Mouse (Mus musculus) hindbrain, postnatal 0 days (tissue): ENCODE measurements around the gene Spint1. TPM values are rescaled to one million over a fixed set of nuclear protein-coding genes. Genes with fewer than 3 reads are reported as not detected.
A peak's percentile ranks its signal among the peaks of the same experiment; 100 is the strongest.

Experiments
- ATAC-seq: fragments of 200-750 bp; cut with Nextera tagmentation; 2 replicates; pipeline ENCODE4 v1.8.0; 2017; ENCODE audit warnings: mild to moderate bottlenecking, moderate TSS enrichment, moderate library complexity
- DNase-seq: peaks from one replicate; pipeline ENCODE4 v3.0.0-alpha.2; 2015; ENCODE audit warnings: low spot score
- H3K27ac ChIP-seq: fragments of 300-500 bp; sonication (generic); 2 replicates; pipeline ENCODE4 v1.5.1; 2014; ENCODE audit warnings: mild to moderate bottlenecking
- H3K27me3 ChIP-seq: fragments of 300-500 bp; sonication (generic); 2 replicates; pipeline ENCODE4 v1.6.1; 2014; ENCODE audit warnings: low read length, mixed read lengths; ENCODE audit not compliant: insufficient read depth
- H3K36me3 ChIP-seq: fragments of 300-500 bp; sonication (generic); 2 replicates; pipeline ENCODE4 v1.6.1; 2014; ENCODE audit warnings: low read length, mixed read lengths; ENCODE audit not compliant: insufficient read depth
- H3K4me1 ChIP-seq: fragments of 300-500 bp; sonication (generic); 2 replicates; pipeline ENCODE4 v1.6.1; 2014; ENCODE audit warnings: antibody characterized with exemption, low read length, mixed read lengths; ENCODE audit not compliant: insufficient read depth
- H3K4me2 ChIP-seq: fragments of 300-500 bp; sonication (generic); 2 replicates; pipeline ENCODE4 v1.6.1; 2014; ENCODE audit warnings: low read depth, mild to moderate bottlenecking, low read length, moderate library complexity, mixed read lengths
- H3K4me3 ChIP-seq: fragments of 300-500 bp; sonication (generic); 2 replicates; pipeline ENCODE4 v1.5.1; 2014; ENCODE audit warnings: low read length
- H3K9ac ChIP-seq: fragments of 300-500 bp; sonication (generic); replicated peaks from 2 replicates; pipeline ENCODE4 v1.6.1; 2014; ENCODE audit warnings: mild to moderate bottlenecking, low read length, moderate library complexity, mixed read lengths
- H3K9me3 ChIP-seq: fragments of 300-500 bp; sonication (generic); 2 replicates; pipeline ENCODE4 v1.6.1; 2016; ENCODE audit warnings: low read length, mixed read lengths
- CTCF ChIP-seq: IDR thresholded peaks from 2 replicates; pipeline ENCODE4 v1.5.1; 2016; ENCODE audit warnings: antibody characterized with exemption, control low read depth, low read depth
- WGBS: fragments of 180-500 bp; shearing (Covaris S2); extraction: QIAGEN DNeasy Blood & Tissue Kit; methylation state at CpG from one replicate; pipeline ENCODE4 v1.1.7; 2014; 5-methylcytosine and 5-hydroxymethylcytosine counted together
- polyA plus RNA-seq: library from polyadenylated mRNA; unstranded; fragments of >200 nt; fragmentation: Nextera tagmentation; extraction: Ambion mirVana; gene quantifications from 2 replicates; pipeline ENCODE4 v1.2.1, GENCODE M21; 2015
- total RNA-seq: library from RNA; depleted of rRNA; stranded (reverse); fragments of >200 nt; gene quantifications from 2 replicates; pipeline ENCODE4 v1.2.3, GENCODE M21; 2014

The Spint1 gene
- total and polyA plus RNA-seq, 2 experiments from 2014 or later, result 1.1 to 3.0 TPM

DNA sequence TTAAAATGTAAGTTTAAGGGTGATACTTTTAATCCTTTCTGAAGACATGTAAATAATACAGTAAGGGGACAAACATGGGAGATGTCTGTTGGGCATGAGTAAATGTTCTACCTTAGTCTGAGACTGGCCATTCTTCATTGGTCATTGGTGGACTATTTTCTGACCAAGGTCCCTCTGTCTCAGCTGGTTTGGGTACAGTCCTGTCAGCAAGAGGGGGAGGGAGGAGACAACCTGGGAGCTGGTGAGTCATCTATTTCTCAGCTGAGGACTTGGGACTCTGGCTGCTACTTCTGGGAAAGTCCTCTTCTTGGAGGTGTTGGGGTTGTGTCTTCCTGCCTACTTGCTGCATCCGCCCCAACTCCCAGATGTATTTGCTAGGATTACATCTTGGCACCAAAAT lies 37.0 kb downstream of the Spint1 start:
- Histone ChIP-seq H3K9me3 (no peaks in the 10 kb centered on the region), H3K27ac (no peak overlapping the region), H3K9ac (no peak overlapping the region), H3K27me3 (no peaks in the 10 kb centered on the region), H3K36me3 (no peaks in the 10 kb centered on the region), H3K4me3 (no peak overlapping the region), H3K4me1 (0 out of 2 replicates have a peak, but pooled peaks cover 3% of the 10 kb centered on the region), H3K4me2 (no peak overlapping the region)
- no peak for TF ChIP-seq CTCF
- no peak for DNase-seq
- 87% methylated on average over 1 of the region's 1 CpGs for whole genome bisulfite sequencing
- no peak for ATAC-seq

DNA sequence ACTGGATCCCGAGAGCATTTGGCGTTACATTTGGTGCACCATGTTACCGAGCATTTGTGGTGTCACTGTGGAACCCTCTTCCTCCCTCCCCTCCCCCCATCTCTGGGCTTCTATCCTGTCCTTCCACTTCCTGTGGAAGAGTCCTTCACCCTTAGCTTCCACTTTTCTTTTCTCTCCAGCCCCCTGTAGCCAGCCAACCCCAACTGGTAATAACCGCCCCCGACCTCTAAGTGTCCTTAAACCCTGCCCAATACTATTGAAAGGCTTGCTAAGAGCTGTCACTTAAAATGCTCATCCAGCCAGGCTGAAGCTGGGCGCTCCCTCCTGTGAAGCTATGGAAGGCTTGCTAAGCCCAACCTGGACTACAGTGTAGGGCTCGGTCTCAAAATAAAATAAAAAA lies 39.8 kb downstream of the Spint1 start:
- no peak overlapping the region for H3K4me2 ChIP-seq
- H3K9me3 ChIP-seq, result no peaks in the 10 kb centered on the region
- H3K4me3 ChIP-seq, result no peak overlapping the region
- TF ChIP-seq CTCF, result no peak
- no peaks in the 10 kb centered on the region for H3K27me3 ChIP-seq
- WGBS, result 83% methylated on average over 7 of the region's 7 CpGs
- DNase-seq (no peak), ATAC-seq (no peak)
- no peak overlapping the region for H3K27ac ChIP-seq
- no peak overlapping the region for H3K9ac ChIP-seq
- H3K36me3 ChIP-seq, result no peaks in the 10 kb centered on the region
- H3K4me1 ChIP-seq, result no peaks in the 10 kb centered on the region

DNA sequence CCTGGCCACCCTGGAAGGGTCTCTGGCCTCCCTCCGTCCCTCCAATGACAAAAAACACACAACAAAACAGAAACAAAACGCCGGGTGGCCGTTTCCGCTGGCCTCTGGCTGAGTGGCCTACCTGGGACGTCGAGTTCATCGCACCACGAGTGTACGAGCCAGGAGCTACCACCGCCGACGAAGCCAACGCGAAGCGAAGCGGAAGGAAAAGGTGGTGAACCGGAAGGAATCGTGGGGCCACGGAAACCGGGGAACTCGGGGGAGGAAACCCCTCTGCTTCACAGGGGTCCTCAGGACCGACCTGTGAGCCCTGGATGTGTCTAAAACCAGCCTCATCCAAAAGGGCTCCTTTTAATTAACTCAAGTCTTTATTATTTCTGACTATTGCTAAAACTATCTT lies 40.6 kb downstream of the Spint1 start:
- Histone ChIP-seq H3K4me2 (no peak overlapping the region), H3K27ac (no peak overlapping the region), H3K4me1 (no peaks in the 10 kb centered on the region), H3K27me3 (no peaks in the 10 kb centered on the region), H3K9me3 (no peaks in the 10 kb centered on the region), H3K36me3 (no peaks in the 10 kb centered on the region), H3K9ac (no peak overlapping the region), H3K4me3 (no peak overlapping the region)
- DNase-seq (no peak), ATAC-seq (no peak)
- 86% methylated on average over 23 of the region's 23 CpGs for WGBS
- TF ChIP-seq CTCF, result no peak

DNA sequence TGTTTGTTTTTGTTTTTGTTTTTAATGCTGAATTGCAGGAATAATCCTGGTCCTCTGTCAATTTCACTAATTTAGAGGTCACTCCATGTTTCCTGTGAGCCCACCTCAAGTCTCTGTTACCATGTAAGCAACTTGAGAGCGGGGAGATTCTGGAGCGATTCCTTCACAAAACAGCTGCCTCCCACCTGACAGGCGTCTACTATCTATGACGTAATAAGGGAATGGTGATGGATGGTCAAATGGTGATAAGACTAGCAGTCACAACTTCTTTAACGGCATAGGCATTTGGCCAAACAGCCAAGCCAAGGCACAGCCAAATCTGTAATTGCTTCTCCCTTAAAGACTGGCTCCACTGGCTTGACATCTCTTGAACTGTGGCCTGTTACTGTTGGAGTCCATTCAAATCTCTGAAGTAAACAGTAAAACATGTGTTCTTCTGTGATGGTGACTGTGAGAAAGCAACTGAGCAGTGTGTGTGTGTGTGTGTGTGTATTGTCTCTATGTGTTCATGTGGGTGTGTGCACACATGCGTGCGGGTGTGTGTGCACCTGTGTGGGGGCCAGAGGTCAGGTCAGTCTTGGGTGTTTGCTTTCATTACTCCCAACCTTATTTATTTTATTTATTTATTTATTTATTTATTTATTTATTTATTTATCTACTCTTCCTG lies 44.9 kb downstream of the Spint1 start:
- Histone ChIP-seq H3K27me3 (no peaks in the 10 kb centered on the region), H3K9ac (no peak overlapping the region), H3K4me1 (no peaks in the 10 kb centered on the region), H3K36me3 (no peaks in the 10 kb centered on the region), H3K4me2 (no peak overlapping the region), H3K9me3 (no peaks in the 10 kb centered on the region), H3K27ac (no peak overlapping the region), H3K4me3 (no peak overlapping the region)
- no peak for TF ChIP-seq CTCF
- no peak for ATAC-seq
- DNase-seq, result no peak
- WGBS, result 86% methylated on average over 7 of the region's 7 CpGs

DNA sequence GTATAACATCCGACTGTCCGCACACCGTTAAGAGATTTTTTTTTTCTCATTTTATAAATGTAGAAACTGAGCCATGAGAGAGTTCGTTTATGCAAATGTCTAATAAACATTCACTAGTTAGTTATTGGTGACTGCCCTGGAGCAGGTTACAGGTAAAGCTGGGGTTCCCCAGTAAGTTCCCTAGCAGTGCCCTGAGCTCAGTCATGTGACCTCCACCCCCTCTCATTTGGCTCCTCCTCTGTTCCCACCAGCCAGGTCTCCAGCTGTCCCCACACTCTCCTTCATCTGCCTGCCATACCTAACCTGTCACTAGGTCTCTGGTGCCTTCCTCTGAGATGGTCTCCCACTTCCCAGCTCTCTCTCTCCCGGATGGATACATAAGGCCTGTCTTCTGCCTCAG lies 50.2 kb downstream of the Spint1 start:
- no peaks in the 10 kb centered on the region for H3K9me3 ChIP-seq
- no peak for TF ChIP-seq CTCF
- H3K27me3 ChIP-seq, result no peaks in the 10 kb centered on the region
- peaks cover 10% of the 10 kb centered on the region; the same call in 1 of the 2 replicates for H3K4me1 ChIP-seq
- WGBS, result 90% methylated on average over 5 of the region's 5 CpGs
- H3K4me2 ChIP-seq, result no peak overlapping the region
- no peak overlapping the region for H3K4me3 ChIP-seq
- H3K36me3 ChIP-seq, result peaks cover 4% of the 10 kb centered on the region; the same call in 1 of the 2 replicates
- DNase-seq, result no peak
- no peak overlapping the region for H3K9ac ChIP-seq
- ATAC-seq, result no peak
- no peak overlapping the region for H3K27ac ChIP-seq

DNA sequence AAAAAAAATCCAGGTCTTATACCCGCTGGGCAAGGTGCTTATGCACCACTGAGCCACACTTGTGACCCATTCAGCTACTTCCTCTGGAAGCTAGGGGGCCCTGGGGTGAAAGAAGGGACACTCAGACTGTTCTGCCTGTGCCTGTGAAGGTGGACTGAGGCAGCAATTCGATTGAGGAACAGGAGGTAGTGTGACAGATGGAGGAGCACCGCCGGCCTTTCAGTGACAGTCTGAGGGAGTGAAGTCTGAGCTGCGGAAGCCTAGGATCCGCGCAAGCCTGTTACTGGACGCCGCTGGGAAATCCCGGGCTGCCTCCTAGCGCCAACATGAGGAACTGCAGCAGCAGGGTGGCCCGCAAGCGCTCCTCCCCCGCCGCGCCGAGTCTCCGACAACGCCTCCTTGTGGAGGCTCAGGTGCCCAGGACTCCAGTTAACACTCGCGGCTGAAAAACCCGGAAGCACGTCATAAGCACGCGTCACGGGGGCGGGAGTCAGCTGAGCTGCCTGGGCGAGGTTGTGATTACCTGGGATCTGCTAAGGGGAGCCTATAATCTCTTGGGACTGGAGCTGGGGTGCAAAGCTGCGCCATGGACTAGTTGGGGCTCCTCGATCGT lies 51.2 kb downstream of the Spint1 start, which contains the start of gene Vps18:
Gene Vps18, plus strand, starts transcription at position 471 of the 613 bp plus-strand sequence.
- peak within 1 kb of the TSS; percentile 77 for H3K9ac ChIP-seq
- peaks cover 6% of the 10 kb centered on the region for H3K36me3 ChIP-seq
- peaks cover 10% of the 10 kb centered on the region; the same call in 1 of the 2 replicates for H3K4me1 ChIP-seq
- H3K4me3 ChIP-seq, result peak within 1 kb of the TSS; percentile 71
- peak; percentile 96 for ATAC-seq
- peak; percentile 99 for DNase-seq
- 1% methylated on average over 31 of the region's 31 CpGs for WGBS
- TF ChIP-seq CTCF, result peak; percentile 100
- peak within 1 kb of the TSS; percentile 57 for H3K27ac ChIP-seq
- H3K27me3 ChIP-seq, result no peaks in the 10 kb centered on the region
- H3K4me2 ChIP-seq, result peak within 1 kb of the TSS; percentile 88
- no peaks in the 10 kb centered on the region for H3K9me3 ChIP-seq

DNA sequence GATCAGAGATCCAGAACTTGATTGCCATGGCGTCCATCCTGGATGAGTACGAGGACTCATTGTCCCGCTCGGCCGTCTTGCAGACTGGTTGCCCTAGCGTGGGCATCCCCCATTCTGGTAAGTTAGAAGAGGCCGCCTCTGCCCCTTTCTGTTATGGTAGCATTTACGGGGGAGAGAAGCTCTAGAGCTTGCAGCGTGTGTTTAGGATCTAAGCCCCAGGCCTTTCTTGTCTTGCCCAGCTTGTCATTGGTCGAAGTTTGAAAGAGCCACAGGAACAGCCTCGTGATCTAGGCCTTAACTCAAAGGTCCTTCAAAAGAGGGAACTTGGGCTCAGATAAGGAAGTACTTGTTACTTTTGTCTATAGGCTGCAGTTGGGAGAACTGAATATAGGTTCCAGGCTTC lies 51.9 kb downstream of the Spint1 start:
- H3K4me3 ChIP-seq, result peak overlapping the region; percentile 71
- no peaks in the 10 kb centered on the region for H3K27me3 ChIP-seq
- peak overlapping the region; percentile 77 for H3K9ac ChIP-seq
- peak; percentile 11 for DNase-seq
- ATAC-seq, result peak; percentile 13; the same call in 1 of the 2 replicates
- H3K4me1 ChIP-seq, result peaks cover 10% of the 10 kb centered on the region; the same call in 1 of the 2 replicates
- H3K27ac ChIP-seq, result peak overlapping the region; percentile 57
- H3K9me3 ChIP-seq, result no peaks in the 10 kb centered on the region
- H3K36me3 ChIP-seq, result peaks cover 11% of the 10 kb centered on the region
- WGBS, result 3% methylated on average over 11 of the region's 11 CpGs
- H3K4me2 ChIP-seq, result peak overlapping the region; percentile 88
- TF ChIP-seq CTCF, result no peak
